Mouse (Mus musculus): ENCODE measurements around the gene Bco1. TPM values are rescaled to one million over a fixed set of nuclear protein-coding genes. Genes with fewer than 3 reads are reported as not detected.

The Bco1 gene
- total RNA-seq (2023), result not detected

GRCm38 (mm10) chr8:117095647-117096046 is at the start of gene Bco1:
Gene Bco1, plus strand, starts transcription at chr8:117095854.

GRCm38 (mm10) chr8:117082399-117082872 is 13.2 kb upstream of the Bco1 start, which contains the start of gene Pkd1l2:
Gene Pkd1l2, minus strand, starts transcription at chr8:117082449.

GRCm38 (mm10) chr8:117158135-117158761 is 62.6 kb downstream of the Bco1 start, which contains the start of gene Gan:
Gene Gan, plus strand, starts transcription at chr8:117158135.

Other genes starting within 250 kb of the Bco1 start
- 6.7 TPM for gene Cmc2, start 174.4 kb upstream of the Bco1 start, total RNA-seq (2023)
- gene Cenpn, start 174.1 kb upstream of the Bco1 start, total RNA-seq (2023), result 2.4 TPM
- 17.1 TPM for gene Atmin, start 152.5 kb upstream of the Bco1 start, total RNA-seq (2023)
- 0.38 TPM for gene 1700030J22Rik, start 116.9 kb upstream of the Bco1 start, total RNA-seq (2023)
- 9.5 TPM for gene Gcsh, start 102.3 kb upstream of the Bco1 start, total RNA-seq (2023)
- not detected for gene Pkd1l2, start 13.4 kb upstream of the Bco1 start, total RNA-seq (2023)
- 10.9 TPM for gene Gan, start 62.3 kb downstream of the Bco1 start, total RNA-seq (2023)
- 129 TPM for gene Cmip, start 161.2 kb downstream of the Bco1 start, total RNA-seq (2023)